ENCODE assay signal across 25 mouse cellular contexts in the genomic region with DNA sequence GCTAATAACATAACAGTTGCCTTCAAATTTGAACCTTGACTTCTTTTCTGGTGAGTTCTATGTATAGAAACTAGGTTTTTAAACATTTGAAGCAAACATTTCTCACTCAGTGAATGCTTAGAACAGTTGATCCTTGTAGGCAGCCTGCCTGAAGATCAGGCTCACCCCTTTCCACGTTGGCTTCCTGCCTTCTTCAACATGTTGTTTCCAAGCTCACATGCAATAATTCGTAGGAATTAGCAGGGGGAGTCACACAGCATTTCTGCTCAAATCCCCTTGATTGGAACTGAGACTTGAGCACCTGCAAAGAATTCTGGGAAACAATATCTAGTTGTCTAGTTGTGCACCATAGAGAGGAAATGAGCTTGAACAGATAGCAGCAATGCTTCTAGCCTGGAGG.
A peak's percentile ranks its signal among the peaks of the same experiment; 100 is the strongest.
DNase-seq lines count a peak whose midpoint lies in the region; ATAC-seq and TF ChIP-seq lines count a peak whose summit lies in the region.
"Had no signal": no experiment of that assay in that cellular context is flagged by ENCODE, and none has a peak within 500 bp of the region (broad histone marks: within the 10 kb centered on the region; RNA-seq: fewer than 3 reads in every experiment).

No protein-coding gene starts in this region.

- H3K27me3 ChIP-seq in forebrain, embryonic 14.5 days (replicated peaks; ENCODE audit: control insufficient read depth, insufficient read depth, low read length): no peaks in the 10 kb centered on the region
- H3K27me3 ChIP-seq in forebrain, embryonic 11.5 days (ENCODE audit: control insufficient read depth, insufficient read depth, low read length): no peaks in the 10 kb centered on the region
- H3K27me3 ChIP-seq: CH12.LX; embryonic facial prominence, embryonic 12.5 days; embryonic facial prominence, embryonic 15.5 days; forebrain, embryonic 13.5 days; Patski had no signal

- no peak for TF ChIP-seq CTCF in brain, embryonic 14.5 days (IDR thresholded peaks at IDR 0.05; ENCODE audit: borderline replicate concordance, extremely low read depth, insufficient read depth, insufficient read length)

- no peak for ATAC-seq in forebrain, embryonic 14.5 days
- ATAC-seq in forebrain, embryonic 11.5 days (replicated peaks; ENCODE audit: low FRiP score): no peak
- ATAC-seq: activated CD4-positive, CD25-positive, alpha-beta regulatory T cell, adult 4 months; CD4-positive, CD25-positive, alpha-beta regulatory T cell, adult 4 months; forebrain, embryonic 13.5 days; forebrain, embryonic 16.5 days; Patski had no signal

- H3K4me1 ChIP-seq in forebrain, embryonic 14.5 days (ENCODE audit: control insufficient read depth, insufficient read depth, low read length): no peaks in the 10 kb centered on the region
- no peaks in the 10 kb centered on the region for H3K4me1 ChIP-seq in forebrain, embryonic 11.5 days (replicated peaks; ENCODE audit: control insufficient read depth, insufficient read depth, low read length)
- H3K4me1 ChIP-seq: embryonic facial prominence, embryonic 12.5 days; embryonic facial prominence, embryonic 15.5 days; forebrain, embryonic 10.5 days; forebrain, embryonic 13.5 days had no signal

- WGBS in forebrain, embryonic 14.5 days: 62% methylated on average over 2 of the region's 2 CpGs
- WGBS in forebrain, embryonic 11.5 days: 83% methylated on average over 2 of the region's 2 CpGs

- H3K27ac ChIP-seq in forebrain, embryonic 14.5 days (ENCODE audit: low read depth, low read length): no peak overlapping the region
- no peak overlapping the region for H3K27ac ChIP-seq in forebrain, embryonic 11.5 days (ENCODE audit: low read depth, low read length)
- H3K27ac ChIP-seq: embryonic facial prominence, embryonic 12.5 days; embryonic facial prominence, embryonic 15.5 days; forebrain, embryonic 10.5 days; forebrain, embryonic 13.5 days had no signal

- no peaks in the 10 kb centered on the region for H3K9me3 ChIP-seq in forebrain, embryonic 14.5 days (replicated peaks; ENCODE audit: control insufficient read depth, low read length)
- no peaks in the 10 kb centered on the region for H3K9me3 ChIP-seq in forebrain, embryonic 11.5 days (ENCODE audit: control insufficient read depth, low read length)
- H3K9me3 ChIP-seq: embryonic facial prominence, embryonic 12.5 days; embryonic facial prominence, embryonic 15.5 days; forebrain, embryonic 10.5 days; forebrain, embryonic 13.5 days had no signal

- no peak overlapping the region for H3K4me2 ChIP-seq in forebrain, embryonic 14.5 days (ENCODE audit: low read length)
- H3K4me2 ChIP-seq in forebrain, embryonic 11.5 days (ENCODE audit: low read depth, low read length, severe bottlenecking): no peak overlapping the region
- H3K4me2 ChIP-seq: embryonic facial prominence, embryonic 12.5 days; embryonic facial prominence, embryonic 15.5 days; forebrain, embryonic 13.5 days had no signal

- no peak overlapping the region for H3K9ac ChIP-seq in forebrain, embryonic 14.5 days (ENCODE audit: low read length)
- H3K9ac ChIP-seq in forebrain, embryonic 11.5 days (ENCODE audit: low read length): no peak overlapping the region
- H3K9ac ChIP-seq: embryonic facial prominence, embryonic 12.5 days; embryonic facial prominence, embryonic 15.5 days; forebrain, embryonic 13.5 days had no signal

- no peak for TF ChIP-seq POLR2A in brain, embryonic 14.5 days (IDR thresholded peaks at IDR 0.05; ENCODE audit: borderline replicate concordance, extremely low read depth, insufficient read depth, insufficient read length, poor library complexity, severe bottlenecking)

- peak; percentile 6 to 12 for DNase-seq in cerebellum, postnatal 10 days
- DNase-seq in cerebellum, adult 11 months: no peak
- DNase-seq in forebrain, embryonic 14.5 days (ENCODE audit: low spot score): peak; percentile 38
- no peak for DNase-seq in forebrain, embryonic 11.5 days (ENCODE audit: low spot score)
- DNase-seq in brain, embryonic 14.5 days (ENCODE audit: low read depth): peak; percentile 51
- DNase-seq: adrenal gland, adult 8-10 months; adrenal gland, postnatal 14 days; adrenal gland, postnatal 36 days; B cell, adult 2 months; cerebellum, adult 11-12 months; cerebellum, adult 2 months; cerebellum, adult 9-10 months; cerebellum, postnatal 36 days; embryo, embryonic 11 days had no signal

- H3K4me3 ChIP-seq in forebrain, embryonic 14.5 days (ENCODE audit: low read depth, low read length): no peak overlapping the region
- H3K4me3 ChIP-seq in forebrain, embryonic 11.5 days (ENCODE audit: low read depth, low read length): no peak overlapping the region
- H3K4me3 ChIP-seq: embryonic facial prominence, embryonic 12.5 days; embryonic facial prominence, embryonic 15.5 days; erythroblast, embryonic 14.5 days; forebrain, embryonic 10.5 days; forebrain, embryonic 13.5 days had no signal

- H3K36me3 ChIP-seq in forebrain, embryonic 14.5 days (ENCODE audit: control insufficient read depth, insufficient read depth, low read length): no peaks in the 10 kb centered on the region
- H3K36me3 ChIP-seq in forebrain, embryonic 11.5 days (ENCODE audit: control insufficient read depth, insufficient read depth, low read length): no peaks in the 10 kb centered on the region
- H3K36me3 ChIP-seq: embryonic facial prominence, embryonic 12.5 days; embryonic facial prominence, embryonic 15.5 days; forebrain, embryonic 10.5 days; G1E had no signal

Comparison
In these comparisons a context has a peak if more than half of its experiments do, and no peak if none do; other contexts are left out.
1. DNase-seq: peak in cerebellum, postnatal 10 days (2 of 2), forebrain, embryonic 14.5 days (single experiment) and brain, embryonic 14.5 days (single experiment); none in cerebellum, adult 11 months (single experiment) and forebrain, embryonic 11.5 days (single experiment).